Mouse (Mus musculus): ENCODE results near the gene Gm12166. TPM values are rescaled to one million over a fixed set of nuclear protein-coding genes. Genes with fewer than 3 reads are reported as not detected.

Gm12166 gene
- polyA plus RNA-seq, 1 experiment from 2014 or later: 8.3 TPM

- TF ChIP-seq EP300 (IDR thresholded peaks at IDR 0.05) (no peak), CTCF (IDR thresholded peaks at IDR 0.05) (no peak)
- no peak for DNase-seq (ENCODE audit: low spot score)
- Histone ChIP-seq H3K9me3 (ENCODE audit: low read length) (no peaks in the 10 kb centered on the region), H3K4me3 (ENCODE audit: low read depth, low read length) (no peak overlapping the region), H3K4me2 (replicated peaks; ENCODE audit: low read depth, low read length) (no peak overlapping the region), H3K36me3 (ENCODE audit: insufficient read depth, low read length) (no peaks in the 10 kb centered on the region), H3K27ac (ENCODE audit: low read length) (no peak overlapping the region), H3K27me3 (replicated peaks; ENCODE audit: insufficient read depth, low read length) (no peaks in the 10 kb centered on the region), H3K4me1 (ENCODE audit: insufficient read depth, low read depth, low read length) (no peaks in the 10 kb centered on the region), H3K9ac (replicated peaks; ENCODE audit: low read depth) (no peak overlapping the region)
- WGBS: 86% methylated on average over 3 of the region's 3 CpGs
- ATAC-seq: no peak
Observed at GRCm38 (mm10) chr11:46047264-46047663, 4.9 kb downstream of the Gm12166 start.

- Histone ChIP-seq H3K27me3 (replicated peaks; ENCODE audit: insufficient read depth, low read length) (no peaks in the 10 kb centered on the region), H3K4me2 (replicated peaks; ENCODE audit: low read depth, low read length) (no peak overlapping the region), H3K9ac (replicated peaks; ENCODE audit: low read depth) (no peak overlapping the region), H3K27ac (ENCODE audit: low read length) (no peak overlapping the region), H3K36me3 (ENCODE audit: insufficient read depth, low read length) (no peaks in the 10 kb centered on the region), H3K4me1 (ENCODE audit: insufficient read depth, low read depth, low read length) (no peaks in the 10 kb centered on the region), H3K9me3 (ENCODE audit: low read length) (no peaks in the 10 kb centered on the region), H3K4me3 (ENCODE audit: low read depth, low read length) (no peak overlapping the region)
- ATAC-seq: no peak
- TF ChIP-seq CTCF (IDR thresholded peaks at IDR 0.05): no peak
- TF ChIP-seq EP300 (IDR thresholded peaks at IDR 0.05): no peak
- DNase-seq (ENCODE audit: low spot score): no peak
- WGBS: 90% methylated on average over 5 of the region's 5 CpGs
Observed at GRCm38 (mm10) chr11:46044781-46045180, 7.3 kb downstream of the Gm12166 start.

- 53% methylated on average over 12 of the region's 12 CpGs for WGBS
- Histone ChIP-seq H3K4me2 (replicated peaks; ENCODE audit: low read depth, low read length) (no peak overlapping the region), H3K9ac (replicated peaks; ENCODE audit: low read depth) (no peak overlapping the region), H3K27ac (ENCODE audit: low read length) (peak overlapping the region; percentile 52), H3K4me3 (ENCODE audit: low read depth, low read length) (no peak overlapping the region), H3K36me3 (ENCODE audit: insufficient read depth, low read length) (no peaks in the 10 kb centered on the region), H3K27me3 (replicated peaks; ENCODE audit: insufficient read depth, low read length) (no peaks in the 10 kb centered on the region), H3K9me3 (ENCODE audit: low read length) (no peaks in the 10 kb centered on the region), H3K4me1 (ENCODE audit: insufficient read depth, low read depth, low read length) (peaks cover 3% of the 10 kb centered on the region; the same call in 1 of the 2 replicates)
- ATAC-seq (no peak), DNase-seq (ENCODE audit: low spot score) (no peak)
- TF ChIP-seq CTCF (IDR thresholded peaks at IDR 0.05) (no peak), EP300 (IDR thresholded peaks at IDR 0.05) (no peak)
Observed at GRCm38 (mm10) chr11:46041607-46042267, 10.4 kb downstream of the Gm12166 start.

GRCm38 (mm10) chr11:46040841-46041556 is 11.1 kb downstream of the Gm12166 start:
- Histone ChIP-seq H3K9me3 (ENCODE audit: low read length) (no peaks in the 10 kb centered on the region), H3K4me2 (replicated peaks; ENCODE audit: low read depth, low read length) (no peak overlapping the region), H3K4me1 (ENCODE audit: insufficient read depth, low read depth, low read length) (peaks cover 3% of the 10 kb centered on the region; the same call in 1 of the 2 replicates), H3K4me3 (ENCODE audit: low read depth, low read length) (no peak overlapping the region), H3K27me3 (replicated peaks; ENCODE audit: insufficient read depth, low read length) (no peaks in the 10 kb centered on the region), H3K36me3 (ENCODE audit: insufficient read depth, low read length) (no peaks in the 10 kb centered on the region), H3K9ac (replicated peaks; ENCODE audit: low read depth) (no peak overlapping the region), H3K27ac (ENCODE audit: low read length) (peak overlapping the region; percentile 52; the same call in 1 of the 2 replicates)
- ATAC-seq (peak; percentile 63), DNase-seq (ENCODE audit: low spot score) (peak; percentile 52)
- peak; percentile 56; the same call in 1 of the 2 replicates for TF ChIP-seq EP300 (IDR thresholded peaks at IDR 0.05)
- no peak for TF ChIP-seq CTCF (IDR thresholded peaks at IDR 0.05)
- 60% methylated on average over 9 of the region's 9 CpGs for WGBS

GRCm38 (mm10) chr11:46039335-46039734 is 12.8 kb downstream of the Gm12166 start:
- Histone ChIP-seq H3K27ac (ENCODE audit: low read length) (no peak overlapping the region), H3K4me3 (ENCODE audit: low read depth, low read length) (no peak overlapping the region), H3K27me3 (replicated peaks; ENCODE audit: insufficient read depth, low read length) (no peaks in the 10 kb centered on the region), H3K4me1 (ENCODE audit: insufficient read depth, low read depth, low read length) (peaks cover 3% of the 10 kb centered on the region; the same call in 1 of the 2 replicates), H3K36me3 (ENCODE audit: insufficient read depth, low read length) (no peaks in the 10 kb centered on the region), H3K4me2 (replicated peaks; ENCODE audit: low read depth, low read length) (no peak overlapping the region), H3K9me3 (ENCODE audit: low read length) (no peaks in the 10 kb centered on the region), H3K9ac (replicated peaks; ENCODE audit: low read depth) (no peak overlapping the region)
- DNase-seq (ENCODE audit: low spot score) (peak; percentile 42), ATAC-seq (peak; percentile 48; the same call in 1 of the 2 replicates)
- WGBS: 49% methylated on average over 11 of the region's 11 CpGs
- no peak for TF ChIP-seq CTCF (IDR thresholded peaks at IDR 0.05)

DNA sequence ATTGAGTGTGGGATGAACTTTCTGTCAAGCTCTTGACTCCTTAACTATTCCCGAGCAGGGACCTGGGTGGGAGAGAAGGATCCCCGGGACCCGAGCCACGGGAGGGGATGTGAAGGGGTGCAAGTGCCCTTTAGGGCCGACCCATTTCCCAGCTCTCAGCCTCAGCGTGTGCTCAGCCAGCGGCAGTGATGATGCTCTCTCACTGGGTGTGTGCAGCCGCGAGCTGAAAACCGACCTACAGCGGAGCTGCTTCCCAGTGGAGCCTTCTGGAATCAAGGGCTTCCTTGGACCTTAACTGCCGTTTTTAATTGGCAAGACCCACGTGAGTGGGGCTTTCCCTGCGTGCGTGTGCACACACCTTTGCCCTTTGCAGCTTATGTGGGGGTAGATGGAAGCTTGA is 13.2 kb downstream of the Gm12166 start:
- WGBS: 67% methylated on average over 15 of the region's 15 CpGs
- no peak for TF ChIP-seq CTCF (IDR thresholded peaks at IDR 0.05)
- TF ChIP-seq EP300 (IDR thresholded peaks at IDR 0.05): no peak
- Histone ChIP-seq H3K36me3 (ENCODE audit: insufficient read depth, low read length) (no peaks in the 10 kb centered on the region), H3K27ac (ENCODE audit: low read length) (no peak overlapping the region), H3K4me3 (ENCODE audit: low read depth, low read length) (no peak overlapping the region), H3K9me3 (ENCODE audit: low read length) (no peaks in the 10 kb centered on the region), H3K27me3 (replicated peaks; ENCODE audit: insufficient read depth, low read length) (no peaks in the 10 kb centered on the region), H3K4me2 (replicated peaks; ENCODE audit: low read depth, low read length) (no peak overlapping the region), H3K9ac (replicated peaks; ENCODE audit: low read depth) (no peak overlapping the region), H3K4me1 (ENCODE audit: insufficient read depth, low read depth, low read length) (peaks cover 3% of the 10 kb centered on the region; the same call in 1 of the 2 replicates)
- no peak for DNase-seq (ENCODE audit: low spot score)
- ATAC-seq: no peak

All from lung, postnatal 0 days (tissue).